Mouse (Mus musculus): ENCODE measurements around the gene Chd5.

Gene Chd5

DNA sequence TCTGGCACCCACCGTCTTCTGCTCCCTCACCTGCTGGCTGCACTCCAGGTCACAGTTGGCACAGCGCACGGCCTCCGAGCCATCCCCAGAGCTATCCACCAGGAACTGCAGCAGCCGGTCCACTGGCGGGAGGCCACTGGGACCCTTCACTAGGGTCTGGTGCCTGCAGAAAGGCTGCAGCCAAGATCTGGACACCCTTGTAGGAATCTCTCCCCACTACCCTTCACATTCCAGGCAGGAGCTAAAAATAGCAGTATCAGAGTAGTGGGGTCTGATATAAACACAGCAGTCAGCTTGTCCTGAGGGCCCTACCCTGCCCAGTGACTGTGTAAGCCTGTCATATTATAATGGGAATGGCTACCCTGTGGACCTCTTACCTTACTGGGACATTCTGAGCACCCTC is 20.8 kb upstream of the Chd5 start:
- in situ Hi-C loops (cut with MboI, MseI), result no loop called here

DNA sequence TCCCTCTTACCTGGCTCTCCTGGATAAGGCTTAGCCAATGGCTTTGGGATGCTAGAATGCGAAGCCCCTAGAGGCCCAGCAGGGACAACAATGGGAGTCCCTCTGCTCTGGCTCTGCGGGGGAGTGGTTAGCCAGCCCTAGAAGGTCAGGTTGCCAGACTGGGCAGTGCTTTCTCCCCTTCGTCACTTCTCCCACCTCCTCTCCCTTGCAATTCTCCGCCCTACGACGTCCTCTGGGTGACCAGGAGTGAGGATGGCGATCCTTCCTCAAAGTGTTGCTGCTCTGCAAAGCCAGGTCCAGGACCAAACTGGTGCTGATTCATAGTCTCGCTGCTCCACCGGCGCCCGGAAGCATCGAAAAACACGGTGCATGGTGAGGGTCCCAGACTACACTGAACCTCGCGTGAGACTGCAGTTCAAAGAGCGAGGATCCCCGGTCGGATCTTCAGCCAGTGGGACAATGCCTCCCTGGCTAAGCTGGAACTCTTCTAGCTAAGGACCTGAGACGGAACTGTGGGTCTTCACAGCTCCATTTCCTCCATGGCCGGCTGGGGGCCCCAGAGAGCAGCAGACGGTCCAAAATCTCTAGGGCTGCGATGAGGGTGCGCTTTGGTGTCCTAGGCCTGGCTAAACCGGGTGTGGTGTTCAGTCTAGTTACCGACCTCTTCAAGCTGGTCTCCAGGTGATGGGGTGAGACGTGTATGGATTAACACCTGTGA is 19.8 kb upstream of the Chd5 start, which contains the start of gene Rnf207:
TSS of gene Rnf207 (minus strand) at position 477 of the 718 bp plus-strand sequence.
- in situ Hi-C loops (cut with MboI, MseI), result no loop called here

DNA sequence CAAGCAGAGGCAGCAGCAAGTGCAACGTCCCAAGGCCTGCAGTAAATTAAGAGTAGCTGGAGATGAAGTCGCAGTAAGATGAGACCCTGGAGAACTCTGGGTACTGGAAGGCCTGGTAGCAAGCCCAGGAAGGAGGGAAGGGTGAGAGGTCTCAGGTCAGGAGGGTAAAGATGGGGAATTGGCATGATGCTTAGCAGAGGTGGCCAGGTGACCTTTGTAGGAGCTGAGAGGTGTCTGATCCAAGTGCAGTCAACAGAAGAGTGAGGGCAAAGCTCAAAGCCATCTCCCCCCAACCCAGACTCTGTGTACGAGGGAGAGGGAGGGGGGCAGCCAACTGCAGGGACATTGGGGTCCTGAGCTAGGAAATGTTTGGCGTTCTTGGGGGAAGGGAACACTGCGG is 17.0 kb upstream of the Chd5 start:
- in situ Hi-C loops (cut with MboI, MseI), result no loop called here

DNA sequence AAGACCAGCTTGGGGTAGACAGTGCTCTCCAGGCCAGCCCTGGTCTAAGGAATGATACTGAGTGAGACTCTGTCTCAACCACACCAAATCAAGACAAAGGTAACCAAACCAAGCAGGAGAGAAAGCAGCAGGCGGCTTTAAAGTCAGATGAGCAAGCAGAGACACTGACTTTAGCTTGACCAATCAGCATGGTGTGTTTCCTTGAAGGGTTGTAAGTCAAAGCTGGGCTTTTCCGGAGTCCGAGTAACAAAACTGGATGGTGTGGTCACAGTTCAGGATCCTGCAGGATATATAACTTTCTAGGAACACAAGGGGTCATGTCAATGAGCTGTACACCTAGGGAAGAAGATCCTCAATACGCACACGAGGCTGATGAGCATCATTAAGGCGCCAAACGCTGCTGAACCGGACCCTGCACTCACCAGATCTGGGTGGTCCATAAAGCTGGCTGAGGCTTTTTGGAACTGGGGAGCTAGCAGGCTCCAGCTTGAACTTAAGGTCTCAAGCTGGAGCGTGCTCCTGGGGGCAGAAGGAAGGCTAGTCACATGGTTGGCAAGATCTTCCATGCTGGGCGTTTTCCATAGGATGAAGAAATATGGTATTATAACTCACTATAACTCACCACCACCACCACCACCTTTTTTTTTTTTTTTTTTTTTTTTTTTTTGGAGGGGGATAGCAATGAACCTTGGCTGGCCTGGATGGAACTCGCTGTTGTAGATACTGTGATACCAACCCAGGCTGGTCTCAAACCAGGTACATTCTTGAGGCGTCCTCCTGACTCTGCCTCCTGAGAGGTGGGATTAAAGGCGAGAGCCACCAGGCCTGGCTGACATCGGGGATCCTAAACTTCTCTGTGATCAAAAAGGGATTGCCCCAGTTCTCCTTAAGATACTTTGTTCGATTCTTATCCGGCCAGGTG is 13.5 kb upstream of the Chd5 start:
- in situ Hi-C loops (cut with MboI, MseI), result no loop called here

DNA sequence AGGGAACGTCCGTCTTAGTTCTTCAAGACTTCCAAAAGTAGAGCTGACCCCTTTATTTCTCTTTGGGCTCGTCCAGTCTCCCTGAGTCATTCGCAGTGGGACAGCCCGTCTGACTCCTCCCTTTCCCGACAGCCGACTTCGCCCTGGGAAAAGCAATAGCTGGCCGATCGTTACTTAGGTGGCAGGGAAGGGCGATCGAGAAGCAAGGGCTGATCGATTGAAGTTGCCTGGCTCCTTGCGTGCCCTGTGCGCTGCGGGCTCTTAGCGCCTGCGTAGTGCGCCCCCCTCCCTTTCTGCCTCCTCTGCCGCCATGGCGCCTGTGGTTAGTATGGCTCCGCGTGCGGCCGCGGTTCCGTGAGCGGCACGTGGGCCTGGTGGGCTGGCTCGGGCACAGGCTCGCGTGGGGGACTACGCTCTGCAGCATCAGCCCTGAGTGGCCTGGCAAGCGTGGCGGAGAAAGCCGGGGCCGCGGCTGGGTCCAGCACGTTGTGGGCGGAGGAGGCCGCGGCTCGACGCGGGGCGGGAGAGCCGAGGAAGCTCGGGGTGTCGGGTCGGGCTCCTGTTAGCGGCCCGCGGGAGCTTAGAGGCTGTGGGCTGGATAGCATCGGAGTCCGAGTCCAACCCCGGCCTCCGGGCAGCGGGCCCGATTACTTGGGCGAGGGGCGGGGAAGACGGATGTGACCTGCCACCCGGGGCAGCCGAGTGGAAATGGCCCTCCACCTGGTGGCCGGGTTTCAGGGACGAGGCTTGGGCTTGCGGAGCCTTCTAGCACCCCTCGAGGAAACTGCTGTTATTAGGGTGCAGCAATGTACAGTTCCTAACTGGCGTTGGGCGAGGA is 12.7 kb upstream of the Chd5 start, which contains the start of gene Rpl22:
TSS of gene Rpl22 (plus strand) at position 169 of the 838 bp plus-strand sequence.
- in situ Hi-C loops (cut with MboI, MseI), result no loop called here

DNA sequence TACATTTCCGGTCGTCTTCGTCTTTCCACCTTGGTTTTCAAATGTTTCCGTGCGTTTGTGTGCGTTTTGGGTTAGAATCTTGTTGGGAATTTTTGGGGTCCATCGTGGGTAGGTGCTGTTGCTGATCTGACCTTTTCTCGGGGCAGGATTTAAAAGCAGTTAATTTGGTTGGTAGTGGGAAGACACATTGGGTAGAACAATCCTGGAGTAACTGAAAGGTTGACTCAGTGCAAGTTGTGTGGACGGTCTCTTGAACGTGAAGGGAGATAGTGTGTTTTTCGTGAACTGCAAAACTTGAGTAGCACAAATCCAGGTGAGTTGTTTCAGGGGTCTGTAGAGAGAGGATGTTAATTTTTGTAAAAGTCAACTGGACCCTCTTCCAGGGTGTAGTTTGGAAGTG is 11.9 kb upstream of the Chd5 start:
- in situ Hi-C loops (cut with MboI, MseI), result no loop called here

DNA sequence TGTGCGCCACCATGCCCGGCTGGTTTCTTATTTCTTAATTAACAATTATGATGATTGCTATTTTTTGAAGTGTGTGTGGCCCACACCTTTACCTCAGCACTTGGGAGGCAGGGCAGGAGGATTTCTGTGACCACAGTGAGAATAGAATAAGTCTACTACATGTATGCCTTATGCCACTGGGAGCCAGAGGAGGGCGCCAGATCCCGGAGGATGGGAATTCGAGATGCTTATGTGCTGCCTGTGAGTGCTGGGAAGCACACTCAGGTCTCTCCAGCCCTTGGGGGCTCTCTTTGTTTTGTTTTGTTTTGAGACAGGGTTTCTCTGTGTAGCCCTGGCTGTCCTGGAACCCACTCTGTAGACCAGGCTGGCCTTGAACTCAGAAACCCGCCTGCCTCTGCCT is 9.8 kb upstream of the Chd5 start:
- in situ Hi-C loops (cut with MboI, MseI), result no loop called here

DNA sequence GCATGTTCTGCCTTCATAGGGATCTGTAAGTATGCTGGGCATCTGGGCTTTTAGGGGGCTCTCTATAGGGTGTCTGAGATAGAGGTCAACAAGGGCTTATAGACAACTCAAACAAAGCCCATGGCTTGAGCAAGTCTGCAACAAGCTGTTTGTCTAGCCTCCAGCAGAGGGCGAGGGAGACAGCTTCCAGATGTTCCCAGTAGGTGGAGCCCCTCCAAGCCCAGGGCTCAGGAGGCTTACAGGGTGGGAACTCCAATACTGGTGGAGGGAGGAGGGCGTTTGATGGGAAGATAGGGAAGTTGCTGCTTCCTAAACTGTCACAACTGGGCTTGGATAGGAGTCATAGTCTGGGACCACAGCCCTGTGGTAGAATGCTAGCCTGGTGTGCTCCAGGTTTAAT is 5.5 kb upstream of the Chd5 start:
- in situ Hi-C loops (cut with MboI, MseI), result no loop called here

DNA sequence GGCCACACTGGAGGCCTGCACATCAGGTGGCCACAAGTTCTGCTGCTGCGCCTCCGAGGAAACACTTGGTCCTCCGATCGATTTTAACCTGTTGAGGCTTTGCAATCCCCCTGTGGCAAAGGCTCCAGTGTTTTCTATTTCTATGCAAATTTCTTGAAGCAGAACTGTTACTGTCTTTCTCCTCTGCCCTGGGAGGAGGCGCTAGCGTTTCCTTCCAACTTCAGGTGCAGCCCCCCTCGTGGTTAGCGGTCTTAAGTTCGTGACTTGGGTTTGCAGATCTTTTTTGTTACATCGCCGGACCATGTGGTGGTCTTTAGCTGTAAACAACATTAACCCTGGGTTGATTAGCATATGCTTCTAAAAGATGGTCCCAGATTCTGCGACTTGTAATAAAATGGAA is 4.9 kb upstream of the Chd5 start:
- in situ Hi-C loops (cut with MboI, MseI), result no loop called here

DNA sequence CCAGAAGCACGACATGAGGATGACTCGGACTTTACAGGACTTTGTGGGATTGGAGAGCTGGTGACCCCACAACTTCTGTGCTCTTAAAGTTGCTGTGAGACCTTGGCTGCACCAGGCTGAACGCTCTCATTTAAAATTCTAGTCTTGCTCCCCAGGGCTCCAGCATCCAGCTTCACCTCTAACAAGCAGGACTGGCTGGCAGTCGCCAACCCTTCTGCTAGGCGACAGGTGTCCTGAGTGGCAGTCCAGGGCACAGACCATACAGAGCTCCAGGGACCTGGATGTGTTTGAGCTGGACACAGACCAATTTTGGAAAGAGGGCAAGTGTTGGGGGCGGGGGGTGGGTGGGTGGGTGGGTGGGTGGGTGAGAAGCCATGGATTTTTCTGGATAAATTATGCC is 679 bp upstream of the Chd5 start:
- in situ Hi-C loops (cut with MboI, MseI), result no loop called here

DNA sequence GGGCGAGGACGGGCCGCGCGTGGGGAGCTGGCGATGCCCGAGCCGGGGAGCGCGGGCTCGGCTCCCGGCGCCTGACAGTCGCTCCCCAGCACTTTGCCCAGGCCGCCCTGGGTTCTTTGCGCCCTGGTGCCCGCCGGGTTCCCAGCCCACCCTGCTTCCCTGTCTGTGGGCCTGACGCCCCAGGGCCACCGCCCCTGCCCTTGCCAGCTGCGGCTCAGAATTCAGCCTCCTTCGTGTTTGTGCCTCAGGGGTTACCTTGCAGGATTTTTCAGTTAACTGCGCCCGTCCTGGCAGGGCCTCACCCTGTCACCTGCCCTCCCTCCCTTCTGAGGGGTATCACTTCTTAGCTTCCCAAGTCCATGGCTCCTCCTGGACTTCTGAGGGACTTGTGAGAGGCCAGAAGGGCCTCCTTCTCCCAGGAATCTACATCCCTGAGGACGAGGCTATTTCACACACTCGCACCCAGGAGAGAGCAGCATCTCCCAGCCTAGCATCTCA is 891 bp downstream of the Chd5 start:
- in situ Hi-C loops (cut with MboI, MseI), result no loop called here

DNA sequence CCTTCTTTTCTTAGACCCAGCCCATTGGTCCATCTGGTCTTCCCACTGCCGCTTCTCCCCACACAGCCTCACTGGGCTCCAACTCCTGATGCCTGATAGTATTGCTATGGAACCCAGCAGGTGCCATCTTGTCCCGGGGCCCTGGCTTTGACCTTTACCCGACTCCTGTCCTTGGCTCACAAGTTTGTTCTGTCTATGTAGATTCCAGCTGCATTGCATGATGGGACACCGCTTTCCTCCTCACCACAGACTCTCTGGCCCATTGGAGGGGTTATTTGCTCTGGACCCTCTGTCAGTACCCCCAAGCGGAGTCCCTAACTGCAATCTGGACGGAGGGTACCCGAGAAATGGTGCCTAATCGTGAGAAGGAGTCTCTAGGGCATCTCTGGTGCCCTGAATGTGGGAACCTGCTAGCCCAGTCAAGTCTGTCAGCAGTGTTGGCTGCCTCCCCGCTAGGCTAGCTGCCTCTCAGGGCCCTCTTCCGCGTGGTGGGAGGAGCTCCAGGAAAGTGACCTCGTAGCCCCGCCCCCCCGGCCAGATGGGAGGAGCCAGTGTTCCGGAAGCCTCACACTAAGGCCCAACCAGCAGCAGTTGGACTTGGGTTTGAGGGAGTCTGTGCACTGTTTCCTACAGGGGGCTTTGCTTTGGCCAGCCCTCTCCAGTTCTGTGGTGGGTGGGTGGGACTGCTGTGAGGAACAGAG is 2.3 kb downstream of the Chd5 start:
- in situ Hi-C loops (cut with MboI, MseI), result no loop called here

DNA sequence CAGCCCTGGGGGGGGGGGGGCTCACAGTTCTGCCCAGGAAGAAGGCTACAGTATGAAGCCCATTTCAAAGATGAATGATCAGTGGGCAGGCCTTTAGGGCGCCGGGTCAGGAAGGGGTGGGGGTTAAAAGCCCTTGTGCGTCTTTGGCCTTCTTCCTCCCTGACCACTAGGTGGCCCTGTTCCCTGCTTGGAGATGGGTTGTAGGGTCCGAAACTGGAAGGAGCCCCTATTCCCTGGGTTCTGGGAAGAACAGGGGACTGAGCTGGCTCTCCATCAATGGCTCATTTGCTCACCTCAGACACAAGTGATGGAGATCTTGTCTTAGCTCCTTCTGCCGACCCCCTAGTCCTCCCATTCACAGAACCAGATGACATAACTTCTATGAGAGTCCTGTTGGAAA is 4.8 kb downstream of the Chd5 start:
- in situ Hi-C loops (cut with MboI, MseI), result no loop called here

DNA sequence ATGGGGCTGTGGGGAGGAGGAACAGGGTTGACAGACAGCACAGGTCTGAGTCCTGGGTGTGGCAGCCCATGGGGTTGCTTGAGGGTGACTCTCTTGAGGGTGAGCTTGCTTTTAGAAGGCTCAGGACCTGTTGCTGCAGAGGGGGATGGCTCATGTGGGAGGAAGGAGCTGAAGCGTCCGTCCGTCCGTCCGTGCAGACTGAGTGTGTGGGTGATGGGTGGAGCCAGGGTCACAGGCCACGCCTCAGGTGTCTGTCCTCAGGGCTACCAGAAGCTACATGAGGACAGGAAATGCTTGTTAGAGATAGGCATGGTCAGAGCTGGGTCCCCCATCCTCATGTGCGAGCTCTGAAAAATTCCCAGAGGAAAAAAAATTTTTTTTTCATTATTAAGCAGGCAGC is 6.2 kb downstream of the Chd5 start:
- in situ Hi-C loops (cut with MboI, MseI), result no loop called here

DNA sequence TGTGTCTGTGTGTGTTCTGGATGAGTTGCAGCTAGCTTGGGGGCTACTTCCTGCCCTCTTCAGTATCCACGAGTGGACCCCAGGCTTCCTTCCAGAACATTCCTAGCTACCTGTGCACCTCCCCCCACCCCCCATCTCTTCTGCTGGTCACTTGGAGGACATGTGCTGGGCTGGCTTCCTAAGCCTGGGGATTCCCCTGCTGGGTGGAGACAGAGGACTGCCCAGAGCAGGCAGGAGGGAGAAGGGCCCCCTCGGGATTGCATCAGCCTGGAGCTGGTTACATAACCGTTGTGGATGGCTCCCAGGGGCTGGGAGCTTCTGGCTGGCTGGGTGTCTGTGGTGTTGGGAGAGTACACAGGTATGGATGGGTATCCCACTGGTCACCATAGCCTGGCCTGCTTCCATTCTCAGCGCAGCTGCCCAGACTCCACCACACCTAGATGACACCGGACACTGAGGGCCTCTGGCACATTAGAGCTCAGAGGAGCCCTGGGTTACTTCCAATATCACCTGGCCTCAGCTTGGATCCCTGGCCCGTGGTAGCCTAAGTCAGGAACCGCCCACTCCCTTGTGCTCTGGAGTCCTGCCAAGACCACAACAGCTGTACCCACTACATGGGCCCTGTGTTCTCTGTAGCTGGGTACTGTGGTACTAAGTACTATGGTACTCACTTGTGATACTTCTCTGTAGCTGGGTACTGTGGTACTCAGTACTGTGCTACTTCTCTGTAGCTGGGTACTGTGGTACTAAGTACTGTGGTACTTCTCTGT is 6.9 kb downstream of the Chd5 start:
- in situ Hi-C loops (cut with MboI, MseI), result no loop called here

DNA sequence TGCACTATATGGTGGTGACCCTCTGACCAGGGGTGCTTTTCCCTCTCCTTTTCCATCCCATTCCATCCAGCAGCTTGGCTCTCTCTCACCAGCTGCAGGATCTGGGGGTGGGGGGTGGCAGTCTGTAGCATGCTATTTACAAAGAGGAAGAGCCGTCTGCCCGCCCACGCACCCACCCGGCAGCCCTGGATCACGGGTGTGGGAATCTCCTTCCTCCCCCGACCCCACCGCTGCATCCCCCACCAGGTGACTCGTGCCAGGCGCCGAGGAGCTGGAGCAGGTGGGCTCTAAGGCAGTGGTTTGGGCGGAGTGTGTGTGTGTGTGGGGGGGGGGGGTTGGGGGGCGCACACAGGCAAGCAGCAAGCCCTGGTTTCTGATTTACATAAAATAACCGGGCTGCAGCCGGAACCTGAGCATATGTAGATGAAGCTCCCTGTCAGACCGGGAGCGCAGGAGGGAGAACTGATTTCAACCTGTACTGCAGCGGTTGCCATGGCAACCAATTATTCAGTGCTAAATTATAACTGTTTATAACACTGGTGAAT is 11.5 kb downstream of the Chd5 start:
- in situ Hi-C loops (cut with MboI, MseI), result loop anchor here (25.0 kb wide), 1 partner anchor 1137 kb away; the partner anchor contains the start of gene Ajap1

DNA sequence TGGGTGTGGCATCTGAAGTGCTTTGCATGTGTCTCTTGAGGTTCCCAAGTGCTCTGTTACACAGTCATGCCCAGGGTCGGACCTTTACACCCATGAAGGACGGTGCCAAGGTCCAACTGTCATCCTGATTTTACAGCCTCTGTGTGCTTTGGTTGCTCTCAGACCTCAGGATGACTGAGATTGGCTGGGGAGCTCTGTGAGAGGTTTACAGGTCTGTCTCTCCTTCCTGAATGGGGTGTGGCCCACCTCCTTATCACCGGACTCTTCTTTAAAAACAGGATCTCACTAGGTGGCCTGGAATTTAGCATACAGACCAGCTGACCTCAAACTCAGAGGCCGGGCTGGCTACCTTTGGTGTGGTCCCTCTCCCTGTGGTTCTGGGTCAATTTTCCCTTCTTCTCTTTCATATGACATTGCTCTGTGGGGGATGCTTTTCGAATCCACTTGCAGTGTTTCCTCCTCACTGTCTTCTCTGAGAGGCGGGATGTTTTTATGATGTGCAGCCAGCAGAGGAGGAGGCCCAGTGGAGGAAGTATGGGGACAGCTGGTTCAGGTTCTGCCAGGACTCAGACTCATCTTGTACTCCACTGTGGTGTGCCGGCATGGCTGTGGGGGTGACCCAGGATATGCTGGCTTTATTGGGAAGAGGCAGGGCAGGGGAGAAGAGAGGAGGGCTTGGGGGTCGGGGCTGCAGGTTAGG is 12.4 kb downstream of the Chd5 start:
- in situ Hi-C loops (cut with MboI, MseI), result loop anchor here (25.0 kb wide), 1 partner anchor 1136 kb away; the partner anchor contains the start of gene Ajap1

DNA sequence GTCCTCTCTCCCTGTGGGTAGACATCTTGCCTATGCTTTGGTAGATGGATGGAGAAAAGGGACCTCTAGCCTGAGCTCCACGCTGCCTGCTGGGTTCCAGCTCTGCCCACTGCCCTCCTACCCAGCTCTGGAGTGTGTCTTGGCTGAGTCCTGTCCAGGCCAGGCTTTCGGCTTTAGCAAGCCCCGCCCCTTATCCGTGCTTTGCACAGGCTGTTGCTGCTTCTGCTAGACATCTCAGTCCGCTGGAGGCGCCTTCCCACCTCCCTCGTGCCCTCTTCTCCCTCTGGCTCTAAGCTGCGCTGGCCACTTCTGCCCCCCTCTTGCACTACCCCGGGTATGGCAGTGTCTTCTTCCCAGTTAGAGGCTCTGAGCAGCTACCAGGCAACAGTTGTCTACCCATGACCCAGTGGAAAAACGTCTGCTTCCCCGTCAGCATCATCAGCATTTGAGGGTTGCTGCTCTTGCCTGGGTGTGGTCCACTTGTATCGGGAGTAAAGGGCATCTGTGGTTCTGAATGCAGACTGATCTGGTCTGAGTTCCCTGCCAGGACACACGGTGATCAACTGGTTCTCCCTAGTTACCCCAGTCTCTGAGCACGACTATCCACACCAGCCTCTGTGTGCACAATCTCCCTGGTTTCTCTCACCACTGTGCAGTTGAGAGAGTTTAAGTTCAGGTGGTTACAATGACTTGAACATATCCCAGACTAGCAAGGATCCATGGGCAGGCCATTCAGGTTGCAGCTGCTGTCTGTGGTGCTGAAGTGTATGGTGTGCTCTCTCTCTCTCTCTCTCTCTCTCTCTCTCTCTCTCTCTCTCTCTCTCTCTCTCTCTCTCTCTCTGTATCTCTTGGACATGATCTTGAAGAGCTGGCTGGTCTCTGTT is 13.2 kb downstream of the Chd5 start:
- in situ Hi-C loops (cut with MboI, MseI), result loop anchor here (25.0 kb wide), 1 partner anchor 1136 kb away; the partner anchor contains the start of gene Ajap1
